Mouse (Mus musculus): ENCODE measurements at regions not wholly inside any gene's neighbourhood (a gene's known extent, or its start where the extent isn't known, plus 50 kb on each side); places are given as distances from the start of the nearest gene placed in this dataset.
A peak's percentile ranks its signal among the peaks of the same experiment; 100 is the strongest.

GRCm38 (mm10) chr10:106006861-106007260 lies 165.7 kb upstream of the Mettl25 start:
- no peaks in the 10 kb centered on the region for H3K27me3 ChIP-seq (replicated peaks; ENCODE audit: control insufficient read depth, insufficient read depth, low read length)
- H3K4me2 ChIP-seq (ENCODE audit: low read length), result no peak overlapping the region
- WGBS, result 89% methylated on average over 10 of the region's 10 CpGs
- no peaks in the 10 kb centered on the region for H3K9me3 ChIP-seq (ENCODE audit: control insufficient read depth, low read length)
- H3K36me3 ChIP-seq (ENCODE audit: control insufficient read depth, insufficient read depth), result no peaks in the 10 kb centered on the region
- H3K9ac ChIP-seq (replicated peaks; ENCODE audit: low read depth, low read length), result no peak overlapping the region
- H3K4me1 ChIP-seq (replicated peaks; ENCODE audit: control insufficient read depth, insufficient read depth, low read length), result no peaks in the 10 kb centered on the region
- no peak overlapping the region for H3K4me3 ChIP-seq (replicated peaks; ENCODE audit: low read length)
- H3K27ac ChIP-seq (ENCODE audit: low read length), result no peak overlapping the region
- ATAC-seq, result no peak

DNA sequence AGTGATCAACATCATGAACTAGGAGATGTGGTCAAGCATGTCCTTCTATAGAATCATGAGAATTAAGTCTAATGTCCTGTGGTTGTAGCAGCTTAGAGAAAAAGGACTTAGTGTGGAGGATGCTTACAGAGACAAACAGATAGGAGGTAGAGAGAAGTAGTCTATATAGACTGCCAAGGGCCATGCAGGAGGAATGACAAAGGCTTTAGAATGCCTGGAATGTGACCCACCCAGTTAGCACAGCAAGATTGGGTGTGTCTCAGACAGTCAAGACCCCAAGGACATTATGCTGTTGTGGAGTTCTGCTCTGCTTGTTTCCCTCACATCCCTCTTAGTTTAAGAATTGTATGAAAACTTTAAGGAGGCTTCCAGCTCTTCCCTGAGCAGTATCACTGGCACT lies 164.9 kb upstream of the Mettl25 start:
- no peak for ATAC-seq
- no peaks in the 10 kb centered on the region for H3K9me3 ChIP-seq (ENCODE audit: control insufficient read depth, low read length)
- H3K4me1 ChIP-seq (replicated peaks; ENCODE audit: control insufficient read depth, insufficient read depth, low read length), result no peaks in the 10 kb centered on the region
- H3K4me3 ChIP-seq (replicated peaks; ENCODE audit: low read length), result no peak overlapping the region
- no peaks in the 10 kb centered on the region for H3K36me3 ChIP-seq (ENCODE audit: control insufficient read depth, insufficient read depth)
- H3K4me2 ChIP-seq (ENCODE audit: low read length), result no peak overlapping the region
- H3K27me3 ChIP-seq (replicated peaks; ENCODE audit: control insufficient read depth, insufficient read depth, low read length), result no peaks in the 10 kb centered on the region
- no peak overlapping the region for H3K27ac ChIP-seq (ENCODE audit: low read length)
- no peak overlapping the region for H3K9ac ChIP-seq (replicated peaks; ENCODE audit: low read depth, low read length)

DNA sequence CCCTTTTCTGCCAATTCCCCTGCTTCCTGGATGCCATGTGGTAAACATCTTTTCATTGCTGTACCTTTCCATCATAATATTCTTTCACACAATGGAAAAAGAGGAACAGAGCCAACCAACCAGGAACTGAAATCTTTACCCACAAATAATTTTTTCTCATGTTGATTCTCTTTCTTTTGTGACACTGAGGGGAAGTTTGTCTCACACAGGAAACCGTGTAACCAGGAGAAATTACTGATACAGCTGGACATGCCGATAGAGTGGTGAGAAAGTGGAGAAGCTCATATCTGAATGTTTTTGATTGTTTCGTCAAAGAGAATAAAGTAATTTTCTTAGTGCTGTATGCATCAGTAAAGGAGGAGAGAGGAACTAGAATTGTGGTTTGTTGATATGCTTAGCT lies 116.3 kb upstream of the Mettl25 start:
- no peaks in the 10 kb centered on the region for H3K36me3 ChIP-seq (ENCODE audit: control insufficient read depth, insufficient read depth)
- no peak overlapping the region for H3K4me3 ChIP-seq (replicated peaks; ENCODE audit: low read length)
- ATAC-seq, result no peak
- no peak overlapping the region for H3K4me2 ChIP-seq (ENCODE audit: low read length)
- 84% methylated on average over 3 of the region's 3 CpGs for WGBS
- H3K27ac ChIP-seq (ENCODE audit: low read length), result no peak overlapping the region
- no peaks in the 10 kb centered on the region for H3K4me1 ChIP-seq (replicated peaks; ENCODE audit: control insufficient read depth, insufficient read depth, low read length)
- H3K27me3 ChIP-seq (replicated peaks; ENCODE audit: control insufficient read depth, insufficient read depth, low read length), result no peaks in the 10 kb centered on the region
- H3K9ac ChIP-seq (replicated peaks; ENCODE audit: low read depth, low read length), result no peak overlapping the region
- H3K9me3 ChIP-seq (ENCODE audit: control insufficient read depth, low read length), result no peaks in the 10 kb centered on the region

GRCm38 (mm10) chr10:105933309-105933708 lies 92.1 kb upstream of the Mettl25 start:
- Histone ChIP-seq H3K9me3 (ENCODE audit: control insufficient read depth, low read length) (no peaks in the 10 kb centered on the region), H3K4me2 (ENCODE audit: low read length) (no peak overlapping the region), H3K27ac (ENCODE audit: low read length) (no peak overlapping the region), H3K27me3 (replicated peaks; ENCODE audit: control insufficient read depth, insufficient read depth, low read length) (no peaks in the 10 kb centered on the region), H3K4me1 (replicated peaks; ENCODE audit: control insufficient read depth, insufficient read depth, low read length) (no peaks in the 10 kb centered on the region), H3K36me3 (ENCODE audit: control insufficient read depth, insufficient read depth) (no peaks in the 10 kb centered on the region), H3K9ac (replicated peaks; ENCODE audit: low read depth, low read length) (no peak overlapping the region), H3K4me3 (replicated peaks; ENCODE audit: low read length) (no peak overlapping the region)
- WGBS, result 83% methylated on average over 5 of the region's 5 CpGs
- no peak for ATAC-seq

GRCm38 (mm10) chr10:105932786-105933185 lies 91.6 kb upstream of the Mettl25 start:
- Histone ChIP-seq H3K27ac (ENCODE audit: low read length) (no peak overlapping the region), H3K4me2 (ENCODE audit: low read length) (no peak overlapping the region), H3K27me3 (replicated peaks; ENCODE audit: control insufficient read depth, insufficient read depth, low read length) (no peaks in the 10 kb centered on the region), H3K4me3 (replicated peaks; ENCODE audit: low read length) (no peak overlapping the region), H3K9ac (replicated peaks; ENCODE audit: low read depth, low read length) (no peak overlapping the region), H3K36me3 (ENCODE audit: control insufficient read depth, insufficient read depth) (no peaks in the 10 kb centered on the region), H3K4me1 (replicated peaks; ENCODE audit: control insufficient read depth, insufficient read depth, low read length) (no peaks in the 10 kb centered on the region), H3K9me3 (ENCODE audit: control insufficient read depth, low read length) (no peaks in the 10 kb centered on the region)
- WGBS, result 54% methylated on average over 1 of the region's 1 CpGs
- no peak for ATAC-seq

- 43% methylated on average over 3 of the region's 3 CpGs for WGBS
- no peak overlapping the region for H3K4me2 ChIP-seq (ENCODE audit: low read length)
- no peaks in the 10 kb centered on the region for H3K9me3 ChIP-seq (ENCODE audit: control insufficient read depth, low read length)
- no peak overlapping the region for H3K4me3 ChIP-seq (replicated peaks; ENCODE audit: low read length)
- no peak overlapping the region for H3K9ac ChIP-seq (replicated peaks; ENCODE audit: low read depth, low read length)
- H3K27ac ChIP-seq (ENCODE audit: low read length), result no peak overlapping the region
- 0 out of 2 replicates have a peak, but pooled peaks cover 2% of the 10 kb centered on the region for H3K4me1 ChIP-seq (replicated peaks; ENCODE audit: control insufficient read depth, insufficient read depth, low read length)
- no peak for ATAC-seq
- H3K27me3 ChIP-seq (replicated peaks; ENCODE audit: control insufficient read depth, insufficient read depth, low read length), result no peaks in the 10 kb centered on the region
- H3K36me3 ChIP-seq (ENCODE audit: control insufficient read depth, insufficient read depth), result no peaks in the 10 kb centered on the region
Measured at GRCm38 (mm10) chr10:105927596-105927995, 86.4 kb upstream of the Mettl25 start.

- ATAC-seq, result peak; percentile 91
- WGBS, result 18% methylated on average over 4 of the region's 4 CpGs
Measured at GRCm38 (mm10) chr10:105926912-105927238, 85.7 kb upstream of the Mettl25 start.

GRCm38 (mm10) chr10:105926229-105926911 lies 85.2 kb upstream of the Mettl25 start:
- no peak overlapping the region for H3K27ac ChIP-seq (ENCODE audit: low read length)
- H3K4me3 ChIP-seq (replicated peaks; ENCODE audit: low read length), result no peak overlapping the region
- no peak overlapping the region for H3K9ac ChIP-seq (replicated peaks; ENCODE audit: low read depth, low read length)
- peak; percentile 90 for ATAC-seq
- H3K4me1 ChIP-seq (replicated peaks; ENCODE audit: control insufficient read depth, insufficient read depth, low read length), result 0 out of 2 replicates have a peak, but pooled peaks cover 2% of the 10 kb centered on the region
- H3K36me3 ChIP-seq (ENCODE audit: control insufficient read depth, insufficient read depth), result no peaks in the 10 kb centered on the region
- no peaks in the 10 kb centered on the region for H3K9me3 ChIP-seq (ENCODE audit: control insufficient read depth, low read length)
- H3K27me3 ChIP-seq (replicated peaks; ENCODE audit: control insufficient read depth, insufficient read depth, low read length), result no peaks in the 10 kb centered on the region
- WGBS, result 47% methylated on average over 5 of the region's 5 CpGs
- no peak overlapping the region for H3K4me2 ChIP-seq (ENCODE audit: low read length)

More at GRCm38 (mm10) chr10:105926912-105927238, 85.7 kb upstream of the Mettl25 start:
- Histone ChIP-seq H3K36me3 (ENCODE audit: control insufficient read depth, insufficient read depth) (no peaks in the 10 kb centered on the region), H3K9ac (replicated peaks; ENCODE audit: low read depth, low read length) (no peak overlapping the region), H3K4me3 (replicated peaks; ENCODE audit: low read length) (no peak overlapping the region), H3K4me2 (ENCODE audit: low read length) (no peak overlapping the region), H3K9me3 (ENCODE audit: control insufficient read depth, low read length) (no peaks in the 10 kb centered on the region), H3K4me1 (replicated peaks; ENCODE audit: control insufficient read depth, insufficient read depth, low read length) (0 out of 2 replicates have a peak, but pooled peaks cover 2% of the 10 kb centered on the region), H3K27ac (ENCODE audit: low read length) (no peak overlapping the region), H3K27me3 (replicated peaks; ENCODE audit: control insufficient read depth, insufficient read depth, low read length) (no peaks in the 10 kb centered on the region)

DNA sequence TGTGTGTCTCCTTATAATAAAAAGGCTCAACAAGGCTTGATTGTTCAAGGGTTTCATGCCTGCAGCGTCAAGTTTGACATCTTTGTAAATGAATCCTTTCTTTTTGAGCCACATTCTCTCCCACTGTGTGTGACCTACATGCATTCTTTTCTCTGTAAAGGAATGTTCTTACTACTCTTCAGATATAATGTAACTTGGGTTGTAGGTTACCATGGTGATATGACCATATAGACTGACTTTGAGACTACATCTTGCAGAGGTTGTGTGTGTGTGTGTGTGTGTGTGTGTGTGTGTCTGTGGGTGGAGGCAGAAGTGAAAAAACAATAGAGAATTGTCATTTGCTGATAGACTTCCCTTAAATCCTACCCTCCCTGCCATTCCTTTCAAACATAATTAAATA lies 58.5 kb upstream of the Mettl25 start:
- H3K9me3 ChIP-seq (ENCODE audit: control insufficient read depth, low read length), result no peaks in the 10 kb centered on the region
- 27% methylated on average over 1 of the region's 1 CpGs for WGBS
- H3K4me1 ChIP-seq (replicated peaks; ENCODE audit: control insufficient read depth, insufficient read depth, low read length), result no peaks in the 10 kb centered on the region
- no peaks in the 10 kb centered on the region for H3K36me3 ChIP-seq (ENCODE audit: control insufficient read depth, insufficient read depth)
- H3K4me2 ChIP-seq (ENCODE audit: low read length), result no peak overlapping the region
- H3K4me3 ChIP-seq (replicated peaks; ENCODE audit: low read length), result no peak overlapping the region
- no peak for ATAC-seq
- no peak overlapping the region for H3K27ac ChIP-seq (ENCODE audit: low read length)
- H3K9ac ChIP-seq (replicated peaks; ENCODE audit: low read depth, low read length), result no peak overlapping the region
- no peaks in the 10 kb centered on the region for H3K27me3 ChIP-seq (replicated peaks; ENCODE audit: control insufficient read depth, insufficient read depth, low read length)

GRCm38 (mm10) chr10:105899225-105899624 lies 58.0 kb upstream of the Mettl25 start:
- Histone ChIP-seq H3K27me3 (replicated peaks; ENCODE audit: control insufficient read depth, insufficient read depth, low read length) (no peaks in the 10 kb centered on the region), H3K27ac (ENCODE audit: low read length) (no peak overlapping the region), H3K4me3 (replicated peaks; ENCODE audit: low read length) (no peak overlapping the region), H3K9me3 (ENCODE audit: control insufficient read depth, low read length) (no peaks in the 10 kb centered on the region), H3K36me3 (ENCODE audit: control insufficient read depth, insufficient read depth) (no peaks in the 10 kb centered on the region), H3K9ac (replicated peaks; ENCODE audit: low read depth, low read length) (no peak overlapping the region), H3K4me1 (replicated peaks; ENCODE audit: control insufficient read depth, insufficient read depth, low read length) (no peaks in the 10 kb centered on the region), H3K4me2 (ENCODE audit: low read length) (no peak overlapping the region)
- WGBS, result 79% methylated on average over 4 of the region's 4 CpGs
- no peak for ATAC-seq

Measured in forebrain, embryonic 16.5 days (tissue).